Mouse (Mus musculus) liver, embryonic 12.5 days (tissue): ENCODE results near the gene Fopnl. TPM values are rescaled to one million over a fixed set of nuclear protein-coding genes. Genes with fewer than 3 reads are reported as not detected.

Source experiments
- ATAC-seq: fragments of 200-750 bp; cut with Nextera tagmentation; 2 replicates; pipeline ENCODE4 v1.8.0; 2017; ENCODE audit warnings: moderate number of reproducible peaks, mild to moderate bottlenecking, moderate library complexity
- H3K27ac ChIP-seq: fragments of 300-500 bp; sonication (generic); 2 replicates; pipeline ENCODE4 v1.5.1; 2016; ENCODE audit warnings: mild to moderate bottlenecking
- H3K27me3 ChIP-seq: fragments of 300-500 bp; sonication (generic); replicated peaks from 2 replicates; pipeline ENCODE4 v1.6.1; 2016; ENCODE audit warnings: mild to moderate bottlenecking, moderate library complexity
- H3K36me3 ChIP-seq: fragments of 300-500 bp; sonication (generic); 2 replicates; pipeline ENCODE4 v1.6.1; 2016; ENCODE audit warnings: mild to moderate bottlenecking, moderate library complexity
- H3K4me1 ChIP-seq: fragments of 300-500 bp; sonication (generic); 2 replicates; pipeline ENCODE4 v1.6.1; 2016
- H3K4me2 ChIP-seq: fragments of 300-500 bp; sonication (generic); 2 replicates; pipeline ENCODE4 v1.6.1; 2016; ENCODE audit warnings: mild to moderate bottlenecking, moderate library complexity
- H3K4me3 ChIP-seq: fragments of 300-500 bp; sonication (generic); 2 replicates; pipeline ENCODE4 v1.5.1; 2016; ENCODE audit warnings: mild to moderate bottlenecking, moderate library complexity
- H3K9ac ChIP-seq: fragments of 300-500 bp; sonication (generic); 2 replicates; pipeline ENCODE4 v1.6.1; 2016; ENCODE audit warnings: mild to moderate bottlenecking, moderate library complexity
- H3K9me3 ChIP-seq: fragments of 300-500 bp; sonication (generic); replicated peaks from 2 replicates; pipeline ENCODE4 v1.6.1; 2016; ENCODE audit warnings: mild to moderate bottlenecking, moderate library complexity
- WGBS: fragments of 180-500 bp; shearing (Covaris S2); methylation state at CpG from one replicate; pipeline ENCODE4 v1.1.7; 2016; ENCODE audit not compliant: insufficient replicate concordance; 5-methylcytosine and 5-hydroxymethylcytosine counted together
- polyA plus RNA-seq: library from polyadenylated mRNA; unstranded; fragments of >200 nt; fragmentation: Nextera tagmentation; extraction: Ambion mirVana; gene quantifications from 2 replicates; pipeline ENCODE4 v1.2.1, GENCODE M21; 2016

Fopnl gene
- polyA plus RNA-seq: 81.9 and 85.5 TPM in 2 replicates

DNA sequence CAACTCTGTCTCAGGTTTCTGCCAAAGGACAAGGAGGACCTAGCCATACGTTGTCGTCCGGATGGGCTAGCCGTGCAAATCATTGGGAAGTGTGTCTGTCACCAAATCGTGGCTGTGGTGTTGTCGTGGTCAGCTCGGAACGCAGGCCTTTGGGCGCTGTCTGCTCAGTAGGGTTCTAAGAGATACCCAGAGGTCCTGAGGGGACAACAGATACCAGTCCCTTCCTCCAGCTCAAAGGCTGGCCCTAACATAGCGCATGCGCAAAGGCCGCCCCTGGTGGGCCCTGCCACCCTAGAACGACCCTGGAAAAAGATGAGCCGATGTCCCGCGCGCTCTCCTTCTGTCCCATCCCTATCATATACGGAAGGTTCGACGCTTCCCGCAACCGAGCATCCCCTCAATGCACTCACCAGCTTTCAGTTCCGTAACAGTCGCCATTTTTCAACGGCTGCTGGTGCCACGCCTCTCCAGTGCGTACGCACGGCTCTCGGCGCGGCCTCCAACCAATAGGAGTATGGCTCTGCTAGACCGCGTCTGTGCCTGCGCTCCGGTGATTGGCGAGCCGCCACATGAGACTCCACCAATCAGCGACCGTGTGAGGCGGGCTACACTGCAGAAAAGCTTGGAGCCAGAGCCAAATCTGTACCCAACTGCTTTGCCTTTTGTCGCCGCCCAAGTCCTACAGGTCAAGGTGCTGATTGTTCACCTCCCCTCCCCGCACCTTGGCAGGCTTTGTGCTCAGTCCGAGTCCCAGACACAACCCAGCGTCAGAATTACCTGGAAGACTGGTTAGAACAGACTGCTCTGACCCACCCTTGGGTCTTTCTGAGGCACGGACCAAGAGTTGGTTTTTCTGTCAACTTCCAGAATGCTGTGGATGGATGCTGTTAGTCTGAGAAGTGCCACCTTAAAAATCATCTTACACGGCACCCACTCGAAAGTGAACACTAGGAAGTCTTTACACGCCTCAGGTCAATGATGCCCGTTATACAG lies at the start of gene Fopnl:
TSS of gene Fopnl (minus strand) at position 522 of the 993 bp plus-strand sequence.
- Histone ChIP-seq H3K4me1 (peaks cover 25% of the 10 kb centered on the region), H3K27ac (peak within 1 kb of the TSS; percentile 81), H3K9me3 (no peaks in the 10 kb centered on the region), H3K9ac (peak within 1 kb of the TSS; percentile 79), H3K4me2 (peak within 1 kb of the TSS; percentile 88), H3K36me3 (peaks cover 23% of the 10 kb centered on the region), H3K4me3 (peak within 1 kb of the TSS; percentile 71), H3K27me3 (0 out of 2 replicates have a peak, but pooled peaks cover 3% of the 10 kb centered on the region)
- 3% methylated on average over 51 of the region's 51 CpGs for WGBS
- peak; percentile 100 for ATAC-seq

GRCm38 (mm10) chr16:14366017-14366416 lies 48.8 kb upstream of the Fopnl start:
- ATAC-seq: no peak
- peaks cover 74% of the 10 kb centered on the region for H3K4me1 ChIP-seq
- H3K9ac ChIP-seq: no peak overlapping the region
- no peaks in the 10 kb centered on the region for H3K27me3 ChIP-seq
- no peak overlapping the region for H3K27ac ChIP-seq
- H3K9me3 ChIP-seq: no peaks in the 10 kb centered on the region
- H3K4me3 ChIP-seq: no peak overlapping the region
- H3K36me3 ChIP-seq: no peaks in the 10 kb centered on the region
- no peak overlapping the region for H3K4me2 ChIP-seq
- 83% methylated on average over 1 of the region's 1 CpGs for WGBS

DNA sequence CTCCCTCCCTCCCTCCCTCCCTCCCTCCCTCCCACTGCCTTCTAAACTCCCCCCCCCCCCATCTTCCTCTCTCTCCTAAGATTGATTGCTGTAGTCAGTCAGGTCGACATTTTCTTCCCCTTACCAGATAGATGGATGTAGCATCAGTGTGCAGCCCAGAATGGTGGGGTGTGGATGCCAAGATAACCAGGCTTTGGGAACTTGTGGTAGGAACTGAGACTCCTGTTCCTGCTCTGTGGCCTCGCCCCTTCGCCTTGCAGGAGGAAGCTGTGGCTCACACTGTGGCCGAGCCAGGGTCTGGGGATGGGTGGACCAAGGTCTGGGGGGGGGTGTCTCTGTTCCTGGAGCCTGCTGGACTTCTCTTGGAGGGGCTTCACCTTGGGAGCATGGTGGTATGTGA lies 48.3 kb upstream of the Fopnl start:
- ATAC-seq: peak; percentile 38
- no peak overlapping the region for H3K9ac ChIP-seq
- H3K9me3 ChIP-seq: no peaks in the 10 kb centered on the region
- no peak overlapping the region for H3K4me3 ChIP-seq
- H3K27me3 ChIP-seq: no peaks in the 10 kb centered on the region
- H3K36me3 ChIP-seq: no peaks in the 10 kb centered on the region
- no peak overlapping the region for H3K27ac ChIP-seq
- 24% methylated on average over 4 of the region's 4 CpGs for WGBS
- 0 out of 2 replicates have a peak overlapping the region, but pooled peaks have one; percentile 7 for H3K4me2 ChIP-seq
- peaks cover 76% of the 10 kb centered on the region for H3K4me1 ChIP-seq

- H3K4me1 ChIP-seq: peaks cover 68% of the 10 kb centered on the region
- no peaks in the 10 kb centered on the region for H3K36me3 ChIP-seq
- ATAC-seq: no peak
- H3K27ac ChIP-seq: no peak overlapping the region
- H3K9ac ChIP-seq: no peak overlapping the region
- H3K4me3 ChIP-seq: no peak overlapping the region
- no peaks in the 10 kb centered on the region for H3K27me3 ChIP-seq
- H3K4me2 ChIP-seq: peak overlapping the region; percentile 97; the same call in 1 of the 2 replicates
- WGBS: 62% methylated on average over 6 of the region's 6 CpGs
- H3K9me3 ChIP-seq: no peaks in the 10 kb centered on the region
Measured at GRCm38 (mm10) chr16:14364066-14364465, 46.9 kb upstream of the Fopnl start.

DNA sequence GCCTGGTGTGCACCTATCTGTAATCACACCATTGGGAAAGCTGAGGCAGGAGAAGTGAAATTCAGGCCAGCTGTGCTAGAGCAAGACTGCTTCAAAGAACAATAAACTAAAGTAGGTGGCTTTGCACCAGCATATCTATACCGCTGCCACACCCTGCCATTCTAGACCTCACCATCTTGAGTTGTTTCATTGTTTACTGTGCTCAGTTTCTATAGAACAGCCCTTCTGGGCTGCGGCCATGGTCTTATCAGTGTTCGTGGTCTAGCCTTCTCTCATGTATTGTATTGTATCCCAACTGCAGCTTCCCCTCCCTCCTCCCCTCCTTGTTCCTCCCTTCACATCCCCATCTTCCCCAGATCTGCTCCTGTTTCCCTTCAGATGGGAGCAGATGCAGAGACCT lies 46.3 kb upstream of the Fopnl start:
- Histone ChIP-seq H3K9me3 (no peaks in the 10 kb centered on the region), H3K36me3 (no peaks in the 10 kb centered on the region), H3K4me2 (peak overlapping the region; percentile 97; the same call in 1 of the 2 replicates), H3K9ac (no peak overlapping the region), H3K4me3 (no peak overlapping the region), H3K27ac (no peak overlapping the region), H3K27me3 (no peaks in the 10 kb centered on the region), H3K4me1 (peaks cover 68% of the 10 kb centered on the region)
- no peak for ATAC-seq
- 28% methylated on average over 3 of the region's 3 CpGs for WGBS

DNA sequence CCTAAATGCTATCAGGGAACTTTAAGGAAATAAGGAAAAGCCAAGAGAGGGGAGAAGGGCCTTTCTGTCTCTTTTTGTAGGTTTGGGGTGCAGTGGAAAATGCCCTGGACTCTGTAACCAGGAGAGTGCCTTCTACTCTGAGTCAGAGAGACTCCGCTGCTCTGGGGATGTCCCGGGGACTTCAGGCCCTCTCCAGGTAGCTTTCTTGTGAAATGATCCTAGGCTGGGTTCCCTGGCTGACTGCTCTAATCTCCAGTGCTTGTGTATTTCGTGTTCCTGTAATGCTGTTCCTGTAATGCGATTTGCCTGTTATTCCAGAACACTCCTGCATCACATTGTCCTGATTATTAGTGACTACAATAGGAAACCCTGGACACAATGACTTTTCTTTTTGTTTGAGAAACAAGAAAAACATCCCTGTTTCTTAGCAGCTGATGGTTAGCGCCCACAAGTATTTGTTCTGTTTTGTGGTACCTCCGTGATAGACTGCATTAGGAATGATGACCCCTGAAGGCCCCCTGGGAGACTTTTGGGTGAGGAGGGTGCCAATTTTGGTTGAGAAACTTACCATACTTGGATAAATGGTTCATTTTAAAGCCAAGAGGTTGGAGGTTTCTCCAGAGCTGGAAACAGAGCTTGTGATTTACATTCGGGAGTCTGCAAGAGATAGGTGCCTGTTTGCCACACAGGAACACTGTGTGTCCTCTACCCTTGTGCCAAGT lies 45.1 kb upstream of the Fopnl start:
- no peak overlapping the region for H3K27ac ChIP-seq
- ATAC-seq: no peak
- H3K4me2 ChIP-seq: peak overlapping the region; percentile 97
- H3K9ac ChIP-seq: peak overlapping the region; percentile 80
- no peaks in the 10 kb centered on the region for H3K27me3 ChIP-seq
- H3K9me3 ChIP-seq: no peaks in the 10 kb centered on the region
- H3K4me1 ChIP-seq: peaks cover 77% of the 10 kb centered on the region
- no peaks in the 10 kb centered on the region for H3K36me3 ChIP-seq
- 19% methylated on average over 7 of the region's 7 CpGs for WGBS
- H3K4me3 ChIP-seq: peak overlapping the region; percentile 82

DNA sequence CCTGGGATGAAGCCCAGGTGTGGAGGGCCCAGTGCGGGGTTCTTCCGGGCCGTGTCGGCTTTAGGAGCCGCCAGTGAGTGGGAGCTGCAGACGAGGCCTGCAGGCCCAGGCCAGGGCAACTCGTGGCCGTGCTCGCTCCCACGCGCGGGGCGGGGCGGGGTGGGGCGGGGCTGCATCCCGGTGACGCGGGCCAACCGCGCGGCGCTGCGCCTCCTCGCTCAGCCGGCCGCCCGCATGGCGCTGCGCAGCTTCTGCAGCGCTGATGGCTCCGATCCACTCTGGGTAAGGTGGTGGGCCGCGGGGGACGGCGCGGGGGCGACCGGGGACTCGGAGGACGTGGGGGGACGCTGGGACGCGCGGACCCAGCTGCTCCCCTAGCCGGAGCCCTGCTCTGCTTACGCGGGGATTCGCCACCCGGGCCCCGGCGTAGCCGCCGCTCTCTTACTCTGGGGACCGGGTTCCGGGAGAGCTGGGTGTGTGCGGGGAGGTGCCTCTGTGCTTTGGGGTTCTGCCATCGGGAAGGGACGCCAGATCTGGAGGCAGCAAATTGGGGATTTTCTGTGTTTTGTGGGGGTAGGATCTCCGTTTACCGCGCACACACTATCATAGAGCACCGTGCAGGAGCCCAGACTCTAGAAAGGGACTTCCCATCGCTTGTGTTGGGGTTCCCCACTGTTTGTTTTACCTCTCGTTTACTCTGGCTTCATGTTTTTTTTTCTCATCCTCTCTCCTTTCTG lies 44.3 kb upstream of the Fopnl start, which contains the start of gene Abcc1:
TSS of gene Abcc1 (plus strand) at position 197 of the 737 bp plus-strand sequence.
- Histone ChIP-seq H3K9ac (peak within 1 kb of the TSS; percentile 80), H3K36me3 (no peaks in the 10 kb centered on the region), H3K27me3 (no peaks in the 10 kb centered on the region), H3K4me3 (peak within 1 kb of the TSS; percentile 82), H3K9me3 (no peaks in the 10 kb centered on the region), H3K4me2 (peak within 1 kb of the TSS; percentile 97), H3K27ac (peak within 1 kb of the TSS; percentile 58; the same call in 1 of the 2 replicates), H3K4me1 (peaks cover 80% of the 10 kb centered on the region)
- 0% methylated on average over 50 of the region's 64 CpGs for WGBS
- ATAC-seq: peak; percentile 89

- 6% methylated on average over 7 of the region's 7 CpGs for WGBS
- Histone ChIP-seq H3K27ac (no peak overlapping the region), H3K4me3 (peak overlapping the region; percentile 82), H3K27me3 (no peaks in the 10 kb centered on the region), H3K36me3 (no peaks in the 10 kb centered on the region), H3K9me3 (no peaks in the 10 kb centered on the region), H3K9ac (peak overlapping the region; percentile 80), H3K4me2 (peak overlapping the region; percentile 97), H3K4me1 (peaks cover 76% of the 10 kb centered on the region)
- no peak for ATAC-seq
Measured at GRCm38 (mm10) chr16:14360931-14361330, 43.7 kb upstream of the Fopnl start.

GRCm38 (mm10) chr16:14358531-14358930 lies 41.3 kb upstream of the Fopnl start:
- ATAC-seq: no peak
- no peak overlapping the region for H3K27ac ChIP-seq
- H3K4me1 ChIP-seq: peaks cover 53% of the 10 kb centered on the region
- no peak overlapping the region for H3K9ac ChIP-seq
- no peak overlapping the region for H3K4me2 ChIP-seq
- no peaks in the 10 kb centered on the region for H3K9me3 ChIP-seq
- H3K4me3 ChIP-seq: no peak overlapping the region
- H3K27me3 ChIP-seq: no peaks in the 10 kb centered on the region; the same call in 1 of the 2 replicates
- 16% methylated on average over 1 of the region's 1 CpGs for WGBS
- no peaks in the 10 kb centered on the region for H3K36me3 ChIP-seq

DNA sequence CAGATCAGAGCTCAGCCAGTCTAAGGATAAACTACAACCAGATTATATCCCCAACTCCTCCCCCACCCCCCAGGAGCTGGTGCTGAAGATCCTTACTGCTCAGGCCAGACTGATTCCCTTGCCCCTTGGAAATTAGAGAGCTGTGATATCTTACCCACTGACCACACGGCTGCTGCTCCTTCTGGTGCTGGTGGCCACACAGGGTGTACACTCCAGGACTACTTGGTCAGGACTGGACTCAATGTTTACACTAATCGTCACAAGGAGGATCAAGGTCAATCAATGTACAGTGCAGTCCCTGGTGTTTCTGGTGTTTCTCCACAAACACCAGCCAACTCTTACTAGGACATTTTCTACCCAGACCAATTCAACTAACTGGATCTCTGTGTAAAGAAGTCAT lies 40.7 kb upstream of the Fopnl start:
- 51% methylated on average over 2 of the region's 2 CpGs for WGBS
- Histone ChIP-seq H3K27ac (peak overlapping the region; percentile 30; the same call in 1 of the 2 replicates), H3K36me3 (no peaks in the 10 kb centered on the region), H3K4me1 (peaks cover 49% of the 10 kb centered on the region), H3K4me3 (no peak overlapping the region), H3K27me3 (no peaks in the 10 kb centered on the region; the same call in 1 of the 2 replicates), H3K9me3 (no peaks in the 10 kb centered on the region), H3K4me2 (no peak overlapping the region), H3K9ac (no peak overlapping the region)
- no peak for ATAC-seq

GRCm38 (mm10) chr16:14352663-14353062 lies 35.5 kb upstream of the Fopnl start:
- H3K4me2 ChIP-seq: no peak overlapping the region
- H3K27me3 ChIP-seq: no peaks in the 10 kb centered on the region; the same call in 1 of the 2 replicates
- no peak overlapping the region for H3K9ac ChIP-seq
- H3K9me3 ChIP-seq: no peaks in the 10 kb centered on the region
- peak overlapping the region; percentile 64; the same call in 1 of the 2 replicates for H3K27ac ChIP-seq
- 36% methylated on average over 5 of the region's 5 CpGs for WGBS
- peak; percentile 69; the same call in 1 of the 2 replicates for ATAC-seq
- H3K4me1 ChIP-seq: peaks cover 44% of the 10 kb centered on the region
- no peak overlapping the region for H3K4me3 ChIP-seq
- H3K36me3 ChIP-seq: no peaks in the 10 kb centered on the region
